Mouse (Mus musculus): ENCODE measurements around the gene Tmem223.

- TF ChIP-seq CTCF (IDR thresholded peaks at IDR 0.05; ENCODE audit: low read depth) (no peak), EP300 (optimal IDR thresholded peaks at IDR 0.05) (no peak)
These were observed 2.2 kb downstream of the Tmem223 start for GRCm38 (mm10) chr19:8772996-8773395.
